Mouse (Mus musculus) limb, embryonic 12.5 days (tissue): ENCODE measurements around the gene Rnase12. TPM values are rescaled to one million over a fixed set of nuclear protein-coding genes. Genes with fewer than 3 reads are reported as not detected.

ENCODE experiments used
- ATAC-seq: fragments of 200-750 bp; cut with Nextera tagmentation; 2 replicates; pipeline ENCODE4 v1.8.0; 2017; ENCODE audit warnings: low read depth, moderate TSS enrichment; ENCODE audit not compliant: insufficient number of reproducible peaks, insufficient read depth, low FRiP score, low TSS enrichment
- H3K27ac ChIP-seq: fragments of 300-500 bp; sonication (generic); 2 replicates; pipeline ENCODE4 v1.5.1; 2016; ENCODE audit warnings: mild to moderate bottlenecking, moderate library complexity
- H3K27me3 ChIP-seq: fragments of 300-500 bp; sonication (generic); 2 replicates; pipeline ENCODE4 v1.6.1; 2016; ENCODE audit warnings: mild to moderate bottlenecking, moderate library complexity
- H3K36me3 ChIP-seq: fragments of 300-500 bp; sonication (generic); 2 replicates; pipeline ENCODE4 v1.6.1; 2016; ENCODE audit warnings: mild to moderate bottlenecking, moderate library complexity
- H3K4me1 ChIP-seq: fragments of 300-500 bp; sonication (generic); replicated peaks from 2 replicates; pipeline ENCODE4 v1.6.1; 2016
- H3K4me2 ChIP-seq: fragments of 300-500 bp; sonication (generic); 2 replicates; pipeline ENCODE4 v1.6.1; 2016; ENCODE audit warnings: mild to moderate bottlenecking, moderate library complexity
- H3K4me3 ChIP-seq: fragments of 300-500 bp; sonication (generic); replicated peaks from 2 replicates; pipeline ENCODE4 v1.5.1; 2016; ENCODE audit warnings: mild to moderate bottlenecking
- H3K9ac ChIP-seq: fragments of 300-500 bp; sonication (generic); replicated peaks from 2 replicates; pipeline ENCODE4 v1.6.1; 2016; ENCODE audit warnings: mild to moderate bottlenecking, moderate library complexity
- H3K9me3 ChIP-seq: fragments of 300-500 bp; sonication (generic); 2 replicates; pipeline ENCODE4 v1.6.1; 2016; ENCODE audit warnings: mild to moderate bottlenecking, moderate library complexity
- WGBS: fragments of 180-500 bp; shearing (Covaris S2); methylation state at CpG from one replicate; pipeline ENCODE4 v1.1.7; 2016; 5-methylcytosine and 5-hydroxymethylcytosine counted together
- polyA plus RNA-seq: library from polyadenylated mRNA; unstranded; fragments of >200 nt; fragmentation: Nextera tagmentation; extraction: Ambion mirVana; gene quantifications from 2 replicates; pipeline ENCODE4 v1.2.1, GENCODE M21; 2016

The Rnase12 gene
- polyA plus RNA-seq, 1 experiment from 2014 or later: not detected

DNA sequence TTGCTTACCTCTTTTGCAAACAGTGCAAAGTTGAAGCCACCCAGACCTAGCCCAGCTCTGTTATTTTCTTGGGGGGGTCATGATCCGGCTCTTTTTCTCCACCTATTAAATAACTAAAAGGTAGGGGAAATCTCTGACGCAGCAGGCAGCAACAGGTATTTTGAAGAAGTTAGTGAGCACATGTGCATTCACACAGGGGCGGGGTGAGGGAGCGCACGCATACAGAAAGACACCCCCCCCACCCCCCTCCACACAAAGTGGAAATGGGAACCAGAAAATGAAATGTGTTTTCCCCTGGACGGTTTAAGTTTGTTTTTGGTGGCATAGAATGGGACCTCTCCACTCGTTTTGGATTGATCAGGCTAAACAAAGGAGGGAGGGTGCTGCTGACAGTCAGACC is 26.3 kb upstream of the Rnase12 start:
- Histone ChIP-seq H3K4me3 (peak overlapping the region; percentile 55), H3K4me1 (peaks cover 11% of the 10 kb centered on the region; the same call in 1 of the 2 replicates), H3K9ac (no peak overlapping the region), H3K27ac (no peak overlapping the region), H3K4me2 (peak overlapping the region; percentile 89), H3K27me3 (peaks cover 45% of the 10 kb centered on the region), H3K36me3 (no peaks in the 10 kb centered on the region), H3K9me3 (no peaks in the 10 kb centered on the region)
- ATAC-seq: no peak
- WGBS: 11% methylated on average over 7 of the region's 7 CpGs

DNA sequence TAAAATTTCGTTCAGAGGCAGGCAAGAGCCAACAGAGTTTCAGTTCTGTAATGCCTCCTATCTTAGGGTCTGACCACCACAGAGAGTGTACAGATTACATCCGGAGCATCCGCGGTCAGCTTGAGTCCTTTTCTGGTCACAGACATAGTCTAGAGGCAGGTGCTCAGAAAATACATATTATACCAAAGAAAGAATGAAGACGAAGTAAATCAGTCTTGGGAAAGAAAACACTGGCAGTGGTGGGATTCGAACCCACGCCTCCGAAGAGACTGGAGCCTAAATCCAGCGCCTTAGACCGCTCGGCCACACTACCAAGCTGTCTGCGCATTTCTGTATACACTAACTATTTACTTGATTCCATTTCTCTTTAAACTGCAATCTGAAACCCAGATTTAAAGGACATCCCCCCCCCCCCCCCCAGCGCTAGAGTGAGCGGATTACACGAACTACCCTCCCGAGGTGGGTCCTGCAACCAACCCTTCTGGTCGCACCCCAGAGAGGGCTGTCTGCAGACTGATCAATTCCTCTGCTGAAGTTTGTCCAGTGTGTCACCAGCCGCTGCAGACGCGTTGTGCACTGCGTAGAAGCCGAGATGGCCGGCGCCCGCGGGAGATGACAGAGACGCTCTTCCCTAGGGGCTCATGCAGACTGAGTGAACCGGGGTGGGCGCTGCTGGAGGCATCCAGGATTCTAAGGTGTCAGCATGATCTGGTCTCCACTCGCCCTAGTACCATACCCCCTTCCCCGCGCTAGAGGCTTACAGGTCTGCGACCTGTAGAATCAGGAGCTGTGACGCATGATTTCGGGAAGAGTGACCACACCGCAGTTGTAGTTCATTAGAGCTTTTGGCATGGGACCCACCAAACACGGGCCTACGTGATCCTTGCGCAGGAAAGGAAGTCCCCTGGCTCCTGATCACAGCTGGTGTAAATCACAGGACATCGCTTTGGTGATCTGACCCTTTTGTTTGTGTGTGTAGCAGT is 25.4 kb upstream of the Rnase12 start:
- Histone ChIP-seq H3K9ac (peak overlapping the region; percentile 67), H3K4me2 (peak overlapping the region; percentile 89), H3K27me3 (peaks cover 45% of the 10 kb centered on the region), H3K9me3 (no peaks in the 10 kb centered on the region), H3K36me3 (no peaks in the 10 kb centered on the region), H3K4me3 (peak overlapping the region; percentile 55), H3K4me1 (peaks cover 9% of the 10 kb centered on the region; the same call in 1 of the 2 replicates), H3K27ac (no peak overlapping the region)
- ATAC-seq: 0 out of 2 replicates have a peak, but pooled peaks have one; percentile 55
- WGBS: 2% methylated on average over 40 of the region's 40 CpGs

DNA sequence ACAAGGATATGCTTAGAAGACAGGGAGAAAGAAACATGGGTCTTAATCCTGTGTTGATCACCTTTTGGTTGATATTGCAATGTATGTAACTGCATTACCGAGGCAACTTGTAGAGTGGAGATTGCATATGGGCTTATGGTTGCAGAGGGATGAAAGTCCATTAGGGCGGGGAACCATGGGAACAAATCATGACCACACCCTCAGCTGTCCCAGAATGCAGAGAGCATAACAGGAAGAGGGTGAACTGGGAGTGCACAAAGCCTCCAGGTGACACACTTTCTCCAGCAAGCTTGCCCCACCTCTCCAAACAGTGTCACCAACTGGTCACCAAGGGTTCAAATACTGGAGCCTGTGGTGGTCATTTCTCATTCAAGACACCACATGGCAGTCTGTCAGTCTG is 23.6 kb upstream of the Rnase12 start:
- H3K4me2 ChIP-seq: no peak overlapping the region
- no peak overlapping the region for H3K4me3 ChIP-seq
- no peaks in the 10 kb centered on the region for H3K36me3 ChIP-seq
- 85% methylated on average over 2 of the region's 2 CpGs for WGBS
- H3K27ac ChIP-seq: no peak overlapping the region
- no peaks in the 10 kb centered on the region for H3K9me3 ChIP-seq
- peaks cover 9% of the 10 kb centered on the region; the same call in 1 of the 2 replicates for H3K4me1 ChIP-seq
- peaks cover 45% of the 10 kb centered on the region for H3K27me3 ChIP-seq
- no peak overlapping the region for H3K9ac ChIP-seq
- no peak for ATAC-seq

DNA sequence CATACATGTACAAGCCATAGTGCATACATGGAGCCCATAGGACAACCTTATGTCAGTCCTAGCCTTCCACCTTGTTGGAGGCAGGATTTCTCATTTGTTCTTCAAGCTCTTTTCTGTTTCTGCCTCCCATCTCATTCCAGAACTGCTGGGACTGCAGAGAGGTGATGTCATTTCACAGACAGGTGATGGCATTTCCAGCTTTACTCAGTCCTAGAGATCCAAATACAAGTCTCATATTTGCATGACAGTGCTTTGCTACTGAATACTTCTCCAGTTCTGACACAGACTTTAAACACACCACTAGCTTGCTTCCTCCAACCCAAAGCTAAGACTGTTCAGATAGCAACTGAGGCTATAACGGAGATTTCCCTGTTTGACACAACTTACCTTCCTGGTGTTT is 21.7 kb upstream of the Rnase12 start:
- H3K4me2 ChIP-seq: no peak overlapping the region
- ATAC-seq: no peak
- WGBS: 84% methylated on average over 1 of the region's 1 CpGs
- H3K27ac ChIP-seq: no peak overlapping the region
- no peak overlapping the region for H3K4me3 ChIP-seq
- H3K36me3 ChIP-seq: no peaks in the 10 kb centered on the region
- no peaks in the 10 kb centered on the region for H3K9me3 ChIP-seq
- H3K4me1 ChIP-seq: peaks cover 9% of the 10 kb centered on the region; the same call in 1 of the 2 replicates
- H3K9ac ChIP-seq: no peak overlapping the region
- peaks cover 42% of the 10 kb centered on the region for H3K27me3 ChIP-seq

DNA sequence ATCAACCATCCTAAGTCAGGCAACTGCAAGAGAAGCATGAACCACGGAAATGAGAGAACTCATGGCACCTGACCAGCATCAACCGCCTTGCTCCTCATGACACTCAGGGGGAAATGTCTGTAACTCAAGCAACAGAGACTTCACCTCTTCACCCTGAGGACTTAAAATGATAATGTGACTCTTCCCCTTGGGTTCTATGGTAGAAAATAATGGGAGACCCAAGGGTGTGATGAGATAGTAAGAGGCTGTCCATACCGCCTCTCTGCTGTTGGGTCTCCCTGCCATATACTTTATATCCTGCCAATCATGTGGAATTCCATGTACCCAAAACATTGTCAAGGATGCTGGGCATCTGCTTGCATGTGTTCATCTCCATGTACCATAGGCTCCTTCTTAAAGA is 16.9 kb upstream of the Rnase12 start, which contains the start of gene Olfr750:
Olfr750 (minus strand) TSS at position 101 of the 400 bp plus-strand sequence.
- WGBS: 88% methylated on average over 3 of the region's 3 CpGs
- H3K9ac ChIP-seq: no peak within 1 kb of the TSS
- H3K27me3 ChIP-seq: no peaks in the 10 kb centered on the region
- H3K9me3 ChIP-seq: no peaks in the 10 kb centered on the region
- ATAC-seq: no peak
- no peak within 1 kb of the TSS for H3K4me2 ChIP-seq
- H3K27ac ChIP-seq: no peak within 1 kb of the TSS
- no peaks in the 10 kb centered on the region for H3K36me3 ChIP-seq
- no peaks in the 10 kb centered on the region for H3K4me1 ChIP-seq
- no peak within 1 kb of the TSS for H3K4me3 ChIP-seq

DNA sequence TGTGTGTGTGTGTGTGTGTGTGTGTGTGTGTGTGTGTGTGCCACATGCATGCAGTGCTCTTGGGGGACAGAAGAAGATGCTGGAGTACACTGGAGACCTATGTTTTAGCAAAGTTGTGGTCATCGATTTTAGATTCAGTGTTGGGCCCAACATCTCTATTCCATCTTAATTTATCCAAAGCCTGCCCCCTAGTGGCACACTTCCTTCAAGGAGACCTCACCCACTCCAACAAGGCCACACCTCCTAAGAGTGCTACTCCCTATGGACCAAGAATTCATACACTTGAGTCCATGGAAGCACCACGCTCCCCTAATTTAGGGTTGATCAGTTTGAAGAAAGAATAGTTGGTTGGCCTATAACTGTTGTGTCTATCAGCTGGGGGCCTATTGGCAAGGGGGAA is 12.2 kb upstream of the Rnase12 start:
- Histone ChIP-seq H3K36me3 (no peaks in the 10 kb centered on the region), H3K27me3 (no peaks in the 10 kb centered on the region), H3K27ac (no peak overlapping the region), H3K4me1 (no peaks in the 10 kb centered on the region), H3K9me3 (no peaks in the 10 kb centered on the region), H3K4me3 (no peak overlapping the region), H3K4me2 (no peak overlapping the region), H3K9ac (no peak overlapping the region)
- 94% methylated on average over 2 of the region's 2 CpGs for WGBS
- no peak for ATAC-seq

DNA sequence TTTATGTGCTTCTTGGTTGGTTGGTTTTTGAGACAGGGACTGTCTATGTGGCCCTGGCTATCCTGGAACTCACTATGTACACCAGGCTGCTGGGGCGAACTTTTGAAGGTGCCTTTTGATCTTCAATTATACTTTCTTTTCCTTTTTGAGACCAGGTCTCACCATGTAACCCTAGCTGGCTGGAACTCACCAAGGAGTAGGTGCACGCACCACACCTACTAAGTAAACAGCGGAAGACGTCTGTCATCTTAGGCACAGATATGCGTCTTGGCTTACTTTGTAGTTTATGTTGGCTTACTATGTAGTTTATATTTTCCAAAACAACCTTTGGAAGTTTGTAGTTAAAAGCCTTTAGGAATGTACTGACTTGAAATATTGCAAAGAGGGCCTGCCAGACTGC is 11.5 kb upstream of the Rnase12 start:
- Histone ChIP-seq H3K36me3 (no peaks in the 10 kb centered on the region), H3K27me3 (no peaks in the 10 kb centered on the region), H3K27ac (no peak overlapping the region), H3K9ac (no peak overlapping the region), H3K9me3 (no peaks in the 10 kb centered on the region), H3K4me2 (no peak overlapping the region), H3K4me3 (no peak overlapping the region), H3K4me1 (no peaks in the 10 kb centered on the region)
- 93% methylated on average over 5 of the region's 5 CpGs for WGBS
- no peak for ATAC-seq

DNA sequence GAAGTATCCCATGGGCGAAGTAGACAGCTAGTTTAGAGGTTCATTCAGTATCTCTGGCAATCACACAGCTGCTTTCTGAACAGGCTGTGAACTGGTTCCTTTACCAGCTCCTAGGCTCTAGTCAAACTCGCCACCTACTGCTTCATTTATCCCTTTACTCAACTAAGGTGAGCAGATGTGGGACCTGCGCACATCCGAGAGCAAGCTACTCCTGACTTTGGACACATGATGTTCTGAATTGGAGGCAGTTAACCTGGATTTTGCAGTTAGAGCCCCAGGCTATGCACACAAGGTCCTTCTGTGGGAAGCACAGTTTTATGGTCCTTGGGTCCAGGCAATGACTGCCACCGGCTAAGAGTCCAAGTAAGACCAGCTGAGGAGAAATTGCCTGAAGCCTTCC is 3.3 kb upstream of the Rnase12 start:
- no peaks in the 10 kb centered on the region for H3K9me3 ChIP-seq
- H3K36me3 ChIP-seq: no peaks in the 10 kb centered on the region
- no peaks in the 10 kb centered on the region; the same call in 1 of the 2 replicates for H3K4me1 ChIP-seq
- ATAC-seq: no peak
- no peak overlapping the region for H3K4me3 ChIP-seq
- H3K4me2 ChIP-seq: no peak overlapping the region
- no peak overlapping the region for H3K27ac ChIP-seq
- no peak overlapping the region for H3K9ac ChIP-seq
- H3K27me3 ChIP-seq: no peaks in the 10 kb centered on the region
- WGBS: 79% methylated on average over 5 of the region's 5 CpGs

DNA sequence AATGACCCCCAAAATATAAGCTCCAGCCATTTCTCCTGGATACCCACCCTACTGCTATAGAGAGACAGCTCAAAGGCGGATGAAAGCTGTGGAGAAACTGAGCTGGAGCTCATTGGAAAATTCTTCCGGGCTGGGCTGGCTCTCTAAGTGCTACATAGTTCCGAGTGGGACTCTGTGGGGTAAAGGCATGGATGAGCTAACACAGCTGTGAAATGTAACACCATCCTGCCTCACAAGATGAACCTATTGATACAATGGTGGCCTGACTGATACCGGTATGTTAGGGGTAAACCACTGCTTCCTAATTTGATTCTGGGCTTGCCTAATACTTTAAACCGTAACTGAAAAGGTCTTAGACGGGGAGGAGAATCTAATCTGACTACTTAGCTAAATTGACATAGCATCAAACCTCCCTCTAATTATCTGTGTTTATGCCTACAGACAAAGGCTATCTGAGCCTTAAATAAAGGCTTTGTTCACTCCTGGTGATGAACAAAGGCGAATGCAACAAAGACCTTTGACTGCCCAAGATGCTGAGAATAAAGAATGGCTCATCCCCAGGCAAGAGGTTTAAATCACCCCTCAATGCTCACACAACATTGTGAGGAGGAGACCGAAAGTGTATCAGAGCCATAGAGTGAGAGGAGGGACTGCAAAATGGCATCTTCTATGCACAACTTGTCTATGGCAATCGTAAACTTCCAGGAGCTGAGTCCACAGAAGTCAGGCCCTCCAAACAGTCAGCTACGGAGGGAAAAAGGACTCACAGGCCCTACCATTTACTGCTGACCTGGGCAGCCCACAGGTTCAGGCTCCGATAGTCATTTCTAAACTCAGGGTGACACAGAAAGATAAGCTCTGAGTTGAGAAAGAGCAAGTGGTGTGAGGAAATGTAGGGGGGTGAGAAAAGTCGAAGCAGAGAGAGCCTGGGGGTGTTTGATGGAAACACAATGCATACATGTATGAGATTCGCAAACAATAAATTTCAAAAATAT is 2.9 kb downstream of the Rnase12 start:
- no peak overlapping the region for H3K4me3 ChIP-seq
- ATAC-seq: no peak

DNA sequence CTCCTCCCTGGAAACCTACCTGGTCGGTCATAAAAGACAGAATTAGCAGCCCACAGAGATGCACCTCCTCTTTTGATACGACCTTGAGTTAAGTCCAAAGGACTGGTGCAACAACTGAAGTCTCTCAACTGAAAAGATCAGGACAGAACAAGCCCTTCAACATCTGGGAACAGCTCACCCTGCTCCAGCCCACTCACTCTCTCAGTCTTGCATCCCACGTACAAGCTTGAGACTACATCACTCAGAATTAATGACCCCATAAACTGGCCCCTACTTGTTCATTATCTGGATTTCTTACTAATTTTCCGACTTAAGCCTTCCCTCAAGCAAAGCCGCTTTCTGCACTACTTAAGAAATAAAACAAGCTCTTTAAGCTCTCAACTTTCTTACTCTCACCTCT is 4.3 kb downstream of the Rnase12 start:
- Histone ChIP-seq H3K36me3 (no peaks in the 10 kb centered on the region), H3K9me3 (no peaks in the 10 kb centered on the region), H3K4me3 (no peak overlapping the region), H3K27me3 (no peaks in the 10 kb centered on the region), H3K27ac (no peak overlapping the region), H3K4me2 (no peak overlapping the region), H3K4me1 (peaks cover 5% of the 10 kb centered on the region; the same call in 1 of the 2 replicates), H3K9ac (no peak overlapping the region)
- WGBS: 43% methylated on average over 5 of the region's 5 CpGs
- ATAC-seq: no peak

More for the DNA sequence above, 2.9 kb downstream of the Rnase12 start:
- Histone ChIP-seq H3K27ac (no peak overlapping the region), H3K36me3 (no peaks in the 10 kb centered on the region), H3K9me3 (no peaks in the 10 kb centered on the region), H3K9ac (no peak overlapping the region), H3K4me1 (peaks cover 5% of the 10 kb centered on the region; the same call in 1 of the 2 replicates), H3K4me2 (no peak overlapping the region), H3K27me3 (no peaks in the 10 kb centered on the region)
- WGBS: 80% methylated on average over 13 of the region's 13 CpGs

DNA sequence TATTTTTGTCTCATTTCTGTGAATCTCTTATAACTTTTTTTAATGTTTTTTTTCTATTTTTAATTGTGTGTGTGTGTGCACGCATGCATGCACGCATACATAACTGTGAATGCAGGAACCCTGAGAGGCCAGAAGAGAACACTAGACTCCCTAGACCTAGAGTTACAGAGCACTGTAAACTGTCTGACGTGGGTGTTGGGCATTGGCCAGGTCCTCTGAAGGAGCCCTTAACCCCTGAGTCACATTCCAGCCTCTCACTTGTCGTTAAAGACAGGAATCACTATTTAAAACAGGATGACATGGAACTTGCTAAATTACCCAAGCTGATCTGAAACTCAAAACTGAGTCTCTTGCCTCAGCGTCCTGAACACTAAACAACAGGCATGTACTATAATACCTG is 5.5 kb downstream of the Rnase12 start:
- 0 out of 2 replicates have a peak, but pooled peaks cover 5% of the 10 kb centered on the region for H3K4me1 ChIP-seq
- ATAC-seq: no peak
- H3K4me3 ChIP-seq: no peak overlapping the region
- no peaks in the 10 kb centered on the region for H3K9me3 ChIP-seq
- H3K27ac ChIP-seq: no peak overlapping the region
- H3K4me2 ChIP-seq: no peak overlapping the region
- WGBS: 56% methylated on average over 5 of the region's 5 CpGs
- no peaks in the 10 kb centered on the region for H3K36me3 ChIP-seq
- no peak overlapping the region for H3K9ac ChIP-seq
- H3K27me3 ChIP-seq: no peaks in the 10 kb centered on the region
